Mouse (Mus musculus) thymus, adult 2 months (tissue): Measurements from ENCODE around the gene 4931429L15Rik.

Source experiments
- CTCF ChIP-seq: fragments of 200-500 bp; IDR thresholded peaks from 2 replicates; pipeline ENCODE4 v1.5.1; 2012; ENCODE audit warnings: mild to moderate bottlenecking, control low read depth, low read length, moderate library complexity, borderline replicate concordance; ENCODE audit not compliant: control insufficient read depth, poor library complexity, insufficient read depth; ENCODE audit errors: extremely low read depth
- POLR2A ChIP-seq: fragments of 200-500 bp; IDR thresholded peaks from 2 replicates; pipeline ENCODE4 v1.6.1; 2012; ENCODE audit warnings: mild to moderate bottlenecking, low read length, control low read depth, moderate library complexity; ENCODE audit not compliant: control insufficient read depth, poor library complexity, insufficient read depth; ENCODE audit errors: extremely low read depth

GRCm38 (mm10) chr9:46256658-46257385 is 63.0 kb downstream of the 4931429L15Rik start:
- TF ChIP-seq CTCF (no peak), POLR2A (no peak)
